11 mouse cellular contexts compared by ENCODE assay signal in the genomic region with DNA sequence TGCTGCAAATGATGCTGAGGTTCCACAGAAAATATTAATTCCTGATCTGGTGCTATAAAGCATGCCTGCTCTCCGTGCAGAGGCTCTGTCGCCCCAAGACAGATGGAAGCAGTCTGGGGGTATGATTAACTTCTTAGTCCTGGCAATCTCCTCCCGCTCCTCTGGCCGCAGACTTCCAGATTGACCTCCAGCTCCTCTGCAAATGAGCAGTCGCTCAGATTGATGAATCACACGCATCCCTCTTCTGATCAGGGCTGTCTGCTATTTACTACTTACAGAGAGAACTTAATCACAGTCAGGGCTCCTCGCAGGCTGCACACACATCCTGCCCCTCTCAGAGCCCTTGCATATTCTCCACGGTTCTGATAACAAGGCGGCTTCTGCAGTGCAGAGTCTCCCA.
DNase-seq lines count a peak whose midpoint lies in the region; ATAC-seq and TF ChIP-seq lines count a peak whose summit lies in the region.
"Had no signal": no experiment of that assay in that cellular context is flagged by ENCODE, and none has a peak within 500 bp of the region (broad histone marks: within the 10 kb centered on the region; RNA-seq: fewer than 3 reads in every experiment).

No protein-coding gene starts in this region.

- H3K4me3 ChIP-seq in intestine, embryonic 15.5 days (replicated peaks) = no peak overlapping the region
- H3K4me3 ChIP-seq in intestine, postnatal 0 days (ENCODE audit: low read depth, low read length) = no peak overlapping the region
- H3K4me3 ChIP-seq in embryonic facial prominence, embryonic 11.5 days (ENCODE audit: low read depth, low read length) = no peak overlapping the region
- no peak overlapping the region for H3K4me3 ChIP-seq in midbrain, embryonic 12.5 days
- H3K4me3 ChIP-seq: erythroblast, embryonic 14.5 days; liver, embryonic 13.5 days had no signal

- no peaks in the 10 kb centered on the region for H3K9me3 ChIP-seq in intestine, embryonic 15.5 days
- no peaks in the 10 kb centered on the region for H3K9me3 ChIP-seq in intestine, postnatal 0 days (ENCODE audit: control insufficient read depth)
- no peaks in the 10 kb centered on the region for H3K9me3 ChIP-seq in embryonic facial prominence, embryonic 11.5 days (replicated peaks; ENCODE audit: control insufficient read depth, low read length)
- no peaks in the 10 kb centered on the region for H3K9me3 ChIP-seq in midbrain, embryonic 12.5 days
- H3K9me3 ChIP-seq: liver, embryonic 13.5 days had no signal

- WGBS in intestine, embryonic 15.5 days = 27% methylated on average over 9 of the region's 9 CpGs
- 44% methylated on average over 9 of the region's 9 CpGs for WGBS in intestine, postnatal 0 days
- WGBS in embryonic facial prominence, embryonic 11.5 days = 43% methylated on average over 9 of the region's 9 CpGs
- WGBS in midbrain, embryonic 12.5 days = 55% methylated on average over 9 of the region's 9 CpGs

- no peaks in the 10 kb centered on the region for H3K27me3 ChIP-seq in intestine, embryonic 15.5 days (replicated peaks)
- H3K27me3 ChIP-seq in intestine, postnatal 0 days (replicated peaks; ENCODE audit: control insufficient read depth, insufficient read depth, low read length) = no peaks in the 10 kb centered on the region
- H3K27me3 ChIP-seq in embryonic facial prominence, embryonic 11.5 days (ENCODE audit: control insufficient read depth, insufficient read depth, low read length) = no peaks in the 10 kb centered on the region
- no peaks in the 10 kb centered on the region for H3K27me3 ChIP-seq in midbrain, embryonic 12.5 days
- H3K27me3 ChIP-seq: liver, embryonic 13.5 days had no signal

- no peaks in the 10 kb centered on the region for H3K36me3 ChIP-seq in intestine, embryonic 15.5 days
- H3K36me3 ChIP-seq in intestine, postnatal 0 days (ENCODE audit: control insufficient read depth, insufficient read depth) = no peaks in the 10 kb centered on the region; the same call in 1 of the 2 replicates
- no peaks in the 10 kb centered on the region; the same call in 1 of the 2 replicates for H3K36me3 ChIP-seq in embryonic facial prominence, embryonic 11.5 days (replicated peaks; ENCODE audit: control insufficient read depth, insufficient read depth, low read depth, low read length)
- H3K36me3 ChIP-seq in midbrain, embryonic 12.5 days = no peaks in the 10 kb centered on the region
- H3K36me3 ChIP-seq: liver, embryonic 13.5 days had no signal

- no peak overlapping the region for H3K9ac ChIP-seq in intestine, embryonic 15.5 days
- no peak overlapping the region for H3K9ac ChIP-seq in intestine, postnatal 0 days (ENCODE audit: low read depth, low read length)
- no peak overlapping the region for H3K9ac ChIP-seq in embryonic facial prominence, embryonic 11.5 days (replicated peaks; ENCODE audit: low read length)
- H3K9ac ChIP-seq in midbrain, embryonic 12.5 days (replicated peaks) = no peak overlapping the region
- H3K9ac ChIP-seq: liver, embryonic 13.5 days had no signal

- H3K27ac ChIP-seq in intestine, embryonic 15.5 days = no peak overlapping the region
- no peak overlapping the region for H3K27ac ChIP-seq in intestine, postnatal 0 days (ENCODE audit: low read depth, low read length)
- H3K27ac ChIP-seq in embryonic facial prominence, embryonic 11.5 days (replicated peaks; ENCODE audit: low read depth, low read length) = no peak overlapping the region
- peak overlapping the region; percentile 52; the same call in 1 of the 2 replicates for H3K27ac ChIP-seq in midbrain, embryonic 12.5 days (replicated peaks)
- H3K27ac ChIP-seq: liver, embryonic 13.5 days had no signal

- 0 out of 2 replicates have a peak, but pooled peaks have one; percentile 36 for ATAC-seq in intestine, embryonic 15.5 days
- ATAC-seq in intestine, postnatal 0 days = no peak
- no peak; the same call in 1 of the 2 replicates for ATAC-seq in embryonic facial prominence, embryonic 11.5 days (replicated peaks; ENCODE audit: insufficient number of reproducible peaks, low FRiP score, low TSS enrichment, low read depth)
- no peak for ATAC-seq in midbrain, embryonic 12.5 days (ENCODE audit: low FRiP score, low read depth)

- DNase-seq in adrenal gland, postnatal 14 days = peak; percentile 63
- DNase-seq in embryonic facial prominence, embryonic 11.5 days (ENCODE audit: low spot score) = peak; percentile 35
- DNase-seq in thymus, postnatal 14 days = no peak
- no peak for DNase-seq in right cerebral cortex, postnatal 4 days
- DNase-seq in gastrocnemius, adult 8-10 months (ENCODE audit: low spot score in 2 of 2) = no peak
- DNase-seq: liver, embryonic 13.5 days; spleen, adult 18-20 months had no signal

- peaks cover 16% of the 10 kb centered on the region; the same call in 1 of the 2 replicates for H3K4me1 ChIP-seq in intestine, embryonic 15.5 days (replicated peaks)
- H3K4me1 ChIP-seq in intestine, postnatal 0 days (replicated peaks; ENCODE audit: control insufficient read depth, insufficient read depth, low read length) = peaks cover 7% of the 10 kb centered on the region; the same call in 1 of the 2 replicates
- no peaks in the 10 kb centered on the region; the same call in 1 of the 2 replicates for H3K4me1 ChIP-seq in embryonic facial prominence, embryonic 11.5 days (ENCODE audit: control insufficient read depth, insufficient read depth, low read length)
- no peaks in the 10 kb centered on the region for H3K4me1 ChIP-seq in midbrain, embryonic 12.5 days
- H3K4me1 ChIP-seq: liver, embryonic 13.5 days had no signal

- TF ChIP-seq CTCF in intestine, postnatal 0 days (IDR thresholded peaks at IDR 0.05; ENCODE audit: low read depth) = no peak

- no peak overlapping the region for H3K4me2 ChIP-seq in intestine, embryonic 15.5 days (replicated peaks)
- no peak overlapping the region for H3K4me2 ChIP-seq in intestine, postnatal 0 days (replicated peaks; ENCODE audit: low read depth)
- no peak overlapping the region for H3K4me2 ChIP-seq in embryonic facial prominence, embryonic 11.5 days (ENCODE audit: low read depth, low read length)
- no peak overlapping the region for H3K4me2 ChIP-seq in midbrain, embryonic 12.5 days (replicated peaks)
- H3K4me2 ChIP-seq: liver, embryonic 13.5 days had no signal

Comparison
In these comparisons a context has a peak if more than half of its experiments do, and no peak if none do; other contexts are left out.
1. DNase-seq: peak in adrenal gland, postnatal 14 days (single experiment) and embryonic facial prominence, embryonic 11.5 days (single experiment); none in thymus, postnatal 14 days (single experiment), right cerebral cortex, postnatal 4 days (single experiment) and gastrocnemius, adult 8-10 months (0 of 2).